Mouse (Mus musculus): Measurements from ENCODE around the gene Ctnna3.
"Not testable (repeated sequence)": the region's sequence is repeated elsewhere in the genome, so short reads cannot be mapped to it uniquely, and the experiment has no call there.

Ctnna3 gene

DNA sequence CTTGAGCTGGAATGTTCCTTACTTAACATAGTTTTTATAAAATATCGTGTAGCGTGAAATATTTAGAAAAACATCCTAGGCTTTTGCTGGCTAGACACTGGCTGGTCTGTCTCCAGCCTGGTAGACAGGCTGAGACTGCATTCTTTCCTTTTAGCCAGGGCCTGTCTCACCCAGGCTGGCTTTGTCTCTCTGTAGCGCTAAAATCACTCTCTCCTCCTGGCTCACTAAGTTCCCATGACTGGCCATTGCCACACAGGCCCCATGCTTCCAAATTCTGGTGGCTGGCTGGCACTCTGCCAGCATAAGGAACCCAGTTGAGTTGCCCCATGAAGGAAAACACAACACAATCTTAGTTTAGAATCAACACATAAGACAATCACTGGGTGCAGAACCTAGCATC is 1450.0 kb downstream of the Ctnna3 start:
- in situ Hi-C loops (cut with MseI, MboI): no loop called here

DNA sequence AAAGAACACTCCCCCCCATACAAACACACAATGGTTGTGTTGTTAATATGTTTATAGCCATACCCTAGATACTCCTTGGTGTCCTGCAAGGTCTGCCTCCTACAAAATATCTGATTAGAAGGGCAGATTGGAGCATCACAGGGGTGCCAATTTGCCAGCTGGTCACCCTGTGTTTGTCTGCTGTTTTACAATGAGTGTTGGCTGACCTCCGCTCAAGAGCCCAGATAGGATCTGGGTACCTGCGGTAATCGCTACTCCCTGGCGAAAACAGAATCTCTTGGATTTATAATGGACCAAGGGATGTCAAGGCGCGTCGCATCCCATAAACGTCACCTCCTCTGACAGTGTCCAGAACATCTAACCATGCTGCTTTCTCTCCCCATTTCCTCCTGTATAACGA is 1457.0 kb downstream of the Ctnna3 start:
- in situ Hi-C loops (cut with MseI, MboI): no loop called here

DNA sequence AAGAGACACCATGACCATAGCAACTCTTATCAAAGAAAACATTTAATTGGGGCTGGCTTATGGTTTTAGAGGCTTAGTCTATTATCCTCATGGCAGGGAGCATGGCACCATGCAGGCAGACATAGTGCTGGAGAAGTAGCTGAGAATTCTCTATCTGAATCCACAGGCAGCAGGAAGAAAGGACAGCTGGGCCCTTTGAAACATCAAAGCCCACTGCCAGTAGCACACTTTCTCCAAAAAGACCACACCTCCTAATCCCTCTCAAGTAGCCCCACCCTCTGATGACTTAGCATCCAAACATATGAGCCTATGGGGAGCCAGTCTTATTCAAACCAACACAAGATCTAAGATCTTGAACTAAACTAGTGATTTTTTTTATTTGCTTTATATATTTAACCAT is 1462.6 kb downstream of the Ctnna3 start:
- in situ Hi-C loops (cut with MseI, MboI): no loop called here

DNA sequence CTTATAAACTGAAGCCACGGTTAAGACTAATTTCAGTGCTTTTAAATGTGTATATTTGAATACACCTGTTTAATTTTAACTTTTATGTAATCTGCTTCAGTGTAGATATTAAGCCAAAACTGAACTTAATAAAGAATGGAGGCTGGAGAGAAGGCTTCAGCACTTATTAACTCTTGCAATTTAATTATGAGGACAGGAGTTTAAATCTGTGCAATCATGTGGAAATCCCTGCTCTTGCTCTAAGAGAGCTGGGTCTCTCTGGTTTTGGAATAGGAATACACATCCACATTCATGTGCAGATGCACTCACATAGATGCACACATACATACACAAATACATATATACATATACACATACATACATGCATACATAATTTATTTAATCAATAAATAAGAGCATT is 1468.8 kb downstream of the Ctnna3 start:
- in situ Hi-C loops (cut with MseI, MboI): no loop called here

DNA sequence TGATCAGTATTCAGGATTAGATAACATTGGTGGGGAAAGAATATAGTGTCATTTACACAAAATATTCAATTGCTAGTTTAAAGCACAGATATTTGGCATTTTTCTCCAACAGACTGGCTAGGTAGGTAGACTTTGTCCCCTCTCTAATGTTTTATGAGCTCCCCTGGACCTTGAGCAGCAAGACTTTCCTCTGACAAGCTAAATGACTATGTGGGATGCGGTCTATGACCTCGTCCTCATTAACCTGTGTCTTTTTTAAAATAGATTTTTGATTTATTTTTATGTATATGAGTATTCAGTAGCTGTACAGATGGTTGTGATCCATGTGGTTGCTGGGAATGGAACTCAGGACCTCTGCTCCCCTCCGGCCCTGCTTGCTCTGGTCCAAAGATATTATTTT is 1471.8 kb downstream of the Ctnna3 start:
- in situ Hi-C loops (cut with MseI, MboI): no loop called here

DNA sequence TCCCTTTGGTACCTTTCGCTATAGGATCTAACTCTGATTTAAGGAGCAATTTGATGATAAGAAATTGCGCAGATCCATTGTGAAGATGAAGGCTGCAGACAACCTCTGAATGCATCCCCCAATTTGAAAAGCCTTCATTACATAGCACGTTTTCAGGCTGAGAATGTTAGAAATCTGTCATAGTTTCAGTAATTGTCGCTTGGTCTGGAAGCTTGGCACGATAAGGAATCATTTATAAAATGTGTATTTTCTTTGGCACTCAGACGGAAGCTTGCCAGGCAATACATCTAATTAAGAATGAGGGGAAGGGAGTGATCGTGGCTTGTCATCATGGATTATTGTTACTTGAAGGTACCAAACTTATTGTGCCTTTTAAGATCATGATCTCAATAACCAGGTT is 1511.1 kb downstream of the Ctnna3 start:
- in situ Hi-C loops (cut with MseI, MboI): no loop called here

DNA sequence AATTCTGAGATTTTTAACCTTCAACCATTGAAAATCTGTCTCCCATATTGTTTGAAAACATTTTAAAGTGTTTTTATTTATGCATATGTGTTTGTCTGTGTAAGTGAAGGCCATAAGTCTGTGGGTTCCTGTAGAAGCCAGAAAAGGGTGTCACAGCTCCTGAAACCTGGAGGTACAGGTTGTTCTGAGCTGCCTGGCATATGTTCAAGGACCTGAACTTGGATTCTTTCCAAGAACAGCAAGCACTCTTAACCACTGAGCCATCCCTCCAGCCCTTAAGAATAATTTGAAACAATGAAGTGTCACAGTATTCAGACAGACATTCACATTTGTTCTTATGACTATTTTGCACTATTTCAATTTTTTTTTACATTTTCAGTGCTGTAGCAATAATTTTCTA is 1528.5 kb downstream of the Ctnna3 start:
- in situ Hi-C loops (cut with MseI, MboI): no loop called here

DNA sequence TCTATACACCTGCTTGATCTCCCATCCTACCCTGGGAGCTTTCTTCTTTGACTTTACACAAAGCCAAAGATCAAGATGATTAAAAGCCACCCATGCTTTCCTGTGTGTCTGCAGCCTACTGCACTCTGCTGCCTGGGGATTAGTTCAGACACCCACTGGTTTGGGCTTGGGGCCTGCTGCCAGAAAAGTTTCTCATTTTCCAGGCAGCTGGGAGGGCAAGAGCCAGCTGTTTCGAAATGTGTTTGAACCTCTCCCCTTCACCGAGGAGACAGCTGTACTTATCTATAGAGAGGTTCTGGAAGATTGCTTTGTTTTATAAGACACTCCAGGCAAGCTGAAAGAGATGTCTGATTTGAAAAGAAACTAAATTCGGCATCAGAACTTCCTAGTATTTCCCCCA is 1563.0 kb downstream of the Ctnna3 start:
- in situ Hi-C loops (cut with MseI, MboI): no loop called here

DNA sequence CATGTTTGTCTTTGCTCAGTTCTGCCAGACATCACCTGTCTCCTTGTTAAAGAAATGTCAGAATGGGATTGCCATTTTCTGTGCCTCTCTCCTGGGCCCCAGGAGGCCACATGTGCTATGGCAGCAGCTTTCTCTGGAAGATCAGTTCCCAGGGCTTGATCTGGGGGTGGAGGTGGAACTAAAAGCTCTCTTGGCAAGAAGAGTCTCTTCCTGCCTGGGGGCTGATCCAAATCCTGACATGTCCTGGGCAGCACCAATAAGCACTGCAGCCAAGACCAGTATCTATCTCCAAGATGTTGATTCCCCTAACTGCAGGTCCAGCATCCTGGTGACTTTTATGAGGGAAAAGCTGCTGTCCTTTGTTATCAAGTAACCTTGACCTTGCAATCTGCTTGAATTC is 1583.6 kb downstream of the Ctnna3 start:
- in situ Hi-C loops (cut with MseI, MboI): no loop called here

DNA sequence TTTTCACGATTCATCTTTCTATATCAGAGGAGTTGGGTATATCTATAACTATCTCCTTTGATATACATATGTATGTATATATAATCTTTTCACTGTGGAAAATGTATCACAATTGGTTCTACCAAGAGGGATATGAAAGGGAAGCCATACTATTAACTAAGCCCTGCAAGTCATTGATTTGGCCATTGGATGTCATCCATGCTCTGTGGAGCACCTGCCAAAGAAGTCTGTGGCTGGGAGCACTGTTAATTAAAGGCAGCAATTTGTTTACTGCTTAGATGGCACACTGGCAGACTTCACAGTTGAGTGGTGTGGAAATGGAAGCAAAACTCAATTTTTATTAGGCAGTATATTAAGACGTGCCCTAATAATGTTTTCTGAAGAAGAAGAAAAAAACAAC is 1592.8 kb downstream of the Ctnna3 start:
- in situ Hi-C loops (cut with MseI, MboI): no loop called here

DNA sequence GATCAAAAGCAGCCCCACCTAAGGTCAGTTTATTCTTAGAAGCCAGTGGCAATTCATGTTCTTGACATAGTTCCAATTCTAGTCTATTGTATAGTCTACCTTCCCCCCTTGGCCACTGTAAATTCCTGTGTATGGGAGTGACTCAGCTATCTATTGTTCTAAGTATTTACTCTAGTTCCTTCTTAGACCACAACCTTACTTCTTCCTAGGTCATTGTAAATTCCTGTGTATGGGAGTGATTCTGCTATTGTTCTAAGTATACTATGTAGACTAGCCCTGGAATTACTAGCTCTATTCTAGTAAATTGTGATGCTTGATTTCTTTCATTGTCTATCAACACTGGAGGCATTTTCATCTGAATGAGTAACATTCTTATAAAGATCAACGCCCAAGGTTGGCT is 1603.6 kb downstream of the Ctnna3 start:
- in situ Hi-C loops (cut with MseI, MboI): not testable (repeated sequence)

Data from mouse trophoblast stem cell (cell line).